Mouse (Mus musculus): ENCODE data around the gene St5. TPM values are rescaled to one million over a fixed set of nuclear protein-coding genes. Genes with fewer than 3 reads are reported as not detected.

St5 gene
- polyA plus RNA-seq, 1 experiment from 2014 or later: 40.3 TPM

- Histone ChIP-seq H3K36me3 (no peaks in the 10 kb centered on the region), H3K4me1 (peaks cover 10% of the 10 kb centered on the region), H3K4me2 (replicated peaks) (peak overlapping the region; percentile 24; the same call in 1 of the 2 replicates), H3K4me3 (no peak overlapping the region), H3K9me3 (replicated peaks) (no peaks in the 10 kb centered on the region), H3K27ac (no peak overlapping the region), H3K9ac (no peak overlapping the region), H3K27me3 (no peaks in the 10 kb centered on the region)
- no peak for ATAC-seq (ENCODE audit: low FRiP score)
- 43% methylated on average over 9 of the region's 9 CpGs for WGBS
Measured at GRCm38 (mm10) chr7:109507572-109507971, 195.8 kb downstream of the St5 start.

GRCm38 (mm10) chr7:109507119-109507518 lies 196.3 kb downstream of the St5 start:
- Histone ChIP-seq H3K4me2 (replicated peaks) (peak overlapping the region; percentile 24; the same call in 1 of the 2 replicates), H3K4me1 (peaks cover 10% of the 10 kb centered on the region), H3K36me3 (no peaks in the 10 kb centered on the region), H3K27ac (no peak overlapping the region), H3K4me3 (no peak overlapping the region), H3K27me3 (no peaks in the 10 kb centered on the region), H3K9ac (no peak overlapping the region), H3K9me3 (replicated peaks) (no peaks in the 10 kb centered on the region)
- WGBS: 7% methylated on average over 8 of the region's 8 CpGs
- peak; percentile 43; the same call in 1 of the 2 replicates for ATAC-seq (ENCODE audit: low FRiP score)

GRCm38 (mm10) chr7:109497507-109497906 lies 205.9 kb downstream of the St5 start:
- H3K9ac ChIP-seq: no peak overlapping the region
- no peaks in the 10 kb centered on the region for H3K9me3 ChIP-seq (replicated peaks)
- peaks cover 11% of the 10 kb centered on the region; the same call in 1 of the 2 replicates for H3K27me3 ChIP-seq
- H3K4me3 ChIP-seq: no peak overlapping the region
- H3K4me1 ChIP-seq: peaks cover 11% of the 10 kb centered on the region; the same call in 1 of the 2 replicates
- no peaks in the 10 kb centered on the region for H3K36me3 ChIP-seq
- 56% methylated on average over 4 of the region's 4 CpGs for WGBS
- H3K4me2 ChIP-seq (replicated peaks): no peak overlapping the region
- no peak overlapping the region for H3K27ac ChIP-seq
- ATAC-seq (ENCODE audit: low FRiP score): peak; percentile 19; the same call in 1 of the 2 replicates

- no peaks in the 10 kb centered on the region for H3K36me3 ChIP-seq
- H3K27ac ChIP-seq: no peak overlapping the region
- peaks cover 11% of the 10 kb centered on the region; the same call in 1 of the 2 replicates for H3K4me1 ChIP-seq
- peak; percentile 55 for ATAC-seq (ENCODE audit: low FRiP score)
- 11% methylated on average over 21 of the region's 21 CpGs for WGBS
- no peak overlapping the region; the same call in none of the 2 replicates for H3K9ac ChIP-seq
- no peaks in the 10 kb centered on the region for H3K9me3 ChIP-seq (replicated peaks)
- H3K27me3 ChIP-seq: peaks cover 13% of the 10 kb centered on the region; the same call in 1 of the 2 replicates
- peak overlapping the region; percentile 23 for H3K4me3 ChIP-seq
- H3K4me2 ChIP-seq (replicated peaks): peak overlapping the region; percentile 45
Measured at GRCm38 (mm10) chr7:109493319-109494316, 209.8 kb downstream of the St5 start.

- H3K9ac ChIP-seq: no peak overlapping the region
- H3K4me2 ChIP-seq (replicated peaks): peak overlapping the region; percentile 45
- H3K4me3 ChIP-seq: peak overlapping the region; percentile 23; the same call in 1 of the 2 replicates
- WGBS: 56% methylated on average over 18 of the region's 18 CpGs
- ATAC-seq (ENCODE audit: low FRiP score): peak; percentile 36; the same call in 1 of the 2 replicates
- peaks cover 11% of the 10 kb centered on the region; the same call in 1 of the 2 replicates for H3K4me1 ChIP-seq
- H3K9me3 ChIP-seq (replicated peaks): no peaks in the 10 kb centered on the region
- H3K27ac ChIP-seq: no peak overlapping the region
- H3K27me3 ChIP-seq: peaks cover 13% of the 10 kb centered on the region; the same call in 1 of the 2 replicates
- H3K36me3 ChIP-seq: no peaks in the 10 kb centered on the region
Measured at GRCm38 (mm10) chr7:109492616-109493318, 210.6 kb downstream of the St5 start.

- no peak overlapping the region for H3K9ac ChIP-seq
- no peak overlapping the region for H3K4me2 ChIP-seq (replicated peaks)
- no peaks in the 10 kb centered on the region for H3K4me1 ChIP-seq
- H3K4me3 ChIP-seq: no peak overlapping the region
- H3K36me3 ChIP-seq: no peaks in the 10 kb centered on the region
- no peak overlapping the region for H3K27ac ChIP-seq
- 65% methylated on average over 5 of the region's 5 CpGs for WGBS
- no peaks in the 10 kb centered on the region for H3K9me3 ChIP-seq (replicated peaks)
- H3K27me3 ChIP-seq: no peaks in the 10 kb centered on the region
- ATAC-seq (ENCODE audit: low FRiP score): no peak
Measured at GRCm38 (mm10) chr7:109484221-109484620, 219.2 kb downstream of the St5 start.

GRCm38 (mm10) chr7:109480765-109481197 lies 222.6 kb downstream of the St5 start:
- Histone ChIP-seq H3K36me3 (no peaks in the 10 kb centered on the region), H3K9me3 (replicated peaks) (no peaks in the 10 kb centered on the region), H3K4me3 (no peak overlapping the region), H3K27me3 (no peaks in the 10 kb centered on the region), H3K4me1 (no peaks in the 10 kb centered on the region), H3K27ac (no peak overlapping the region), H3K4me2 (replicated peaks) (peak overlapping the region; percentile 31), H3K9ac (no peak overlapping the region)
- 23% methylated on average over 7 of the region's 7 CpGs for WGBS
- ATAC-seq (ENCODE audit: low FRiP score): peak; percentile 66; the same call in 1 of the 2 replicates

- no peak overlapping the region for H3K9ac ChIP-seq
- no peaks in the 10 kb centered on the region for H3K9me3 ChIP-seq (replicated peaks)
- WGBS: 87% methylated on average over 3 of the region's 3 CpGs
- no peak overlapping the region for H3K4me2 ChIP-seq (replicated peaks)
- no peaks in the 10 kb centered on the region for H3K36me3 ChIP-seq
- no peak for ATAC-seq (ENCODE audit: low FRiP score)
- H3K4me1 ChIP-seq: no peaks in the 10 kb centered on the region
- no peak overlapping the region for H3K27ac ChIP-seq
- no peak overlapping the region for H3K4me3 ChIP-seq
- H3K27me3 ChIP-seq: no peaks in the 10 kb centered on the region
Measured at GRCm38 (mm10) chr7:109477926-109478325, 225.5 kb downstream of the St5 start.

Small RNA genes within 50 kb of the gene (microRNA-seq; reads per million reads assigned to microRNA genes)
- not detected for gene Gm47284

Other genes starting within 250 kb of the St5 start
- gene Trim66, start 195.5 kb downstream of the St5 start, polyA plus RNA-seq (2016; fragmentation: Nextera tagmentation; extraction: Ambion mirVana): 0.08 and 0.12 TPM in 2 replicates
- 86.2 and 98.4 TPM in 2 replicates for gene Rpl27a, start 184.5 kb downstream of the St5 start, polyA plus RNA-seq (2016; fragmentation: Nextera tagmentation; extraction: Ambion mirVana)
- gene Akip1, start 85 bp upstream of the St5 start, polyA plus RNA-seq (2016; fragmentation: Nextera tagmentation; extraction: Ambion mirVana): 15.4 and 18.2 TPM in 2 replicates
- 0.74 and 0.78 TPM in 2 replicates for gene BC051019, start 20.2 kb upstream of the St5 start, polyA plus RNA-seq (2016; fragmentation: Nextera tagmentation; extraction: Ambion mirVana)
- 0.47 TPM in 1 of 2 replicates, not detected in the other for gene Ascl3, start 28.1 kb upstream of the St5 start, polyA plus RNA-seq (2016; fragmentation: Nextera tagmentation; extraction: Ambion mirVana)
- gene Tmem9b, start 49.3 kb upstream of the St5 start, polyA plus RNA-seq (2016; fragmentation: Nextera tagmentation; extraction: Ambion mirVana): 62.5 and 69.9 TPM in 2 replicates
- 1.3 and 1.4 TPM in 2 replicates for gene Nrip3, start 78.4 kb upstream of the St5 start, polyA plus RNA-seq (2016; fragmentation: Nextera tagmentation; extraction: Ambion mirVana)
- gene Scube2, start 162.1 kb upstream of the St5 start, polyA plus RNA-seq (2016; fragmentation: Nextera tagmentation; extraction: Ambion mirVana): 2.4 and 3.6 TPM in 2 replicates

Data from hindbrain, embryonic 12.5 days (tissue).